Mouse (Mus musculus) megakaryocyte-erythroid progenitor cell, adult 5-6 weeks (primary cell): ENCODE measurements around the gene Gm37240. TPM values are rescaled to one million over a fixed set of nuclear protein-coding genes. Genes with fewer than 3 reads are reported as not detected.

ENCODE experiments used
- ATAC-seq: replicated peaks from 2 replicates; pipeline ENCODE4 v1.8.0; 2016; ENCODE audit warnings: mild to moderate bottlenecking, inconsistent platforms; ENCODE audit not compliant: severe bottlenecking, poor library complexity, low FRiP score, low TSS enrichment
- total RNA-seq, 2 experiments: library from RNA; stranded (forward) in 1 of 2; stranded (reverse) in 1 of 2; fragments of 200-1000, 215-1000 nt in 1 of 2; fragments of >200 nt in 1 of 2; fragmentation: Nextera tagmentation in 1 of 2; gene quantifications; 2 replicates each; pipeline ENCODE4 v1.2.3; 2014 to 2017

Gm37240 gene
- total RNA-seq, 2 experiments from 2014 or later: not detected

- ATAC-seq: no peak
Observed at GRCm38 (mm10) chr3:84927168-84927794, 960.0 kb downstream of the Gm37240 start.

GRCm38 (mm10) chr3:84926140-84926539 lies 961.2 kb downstream of the Gm37240 start:
- no peak for ATAC-seq

- no peak for ATAC-seq
Observed at GRCm38 (mm10) chr3:84925229-84925628, 962.1 kb downstream of the Gm37240 start.

GRCm38 (mm10) chr3:84923670-84924069 lies 963.6 kb downstream of the Gm37240 start:
- ATAC-seq: no peak

GRCm38 (mm10) chr3:84923256-84923655 lies 964.1 kb downstream of the Gm37240 start:
- ATAC-seq: no peak

- ATAC-seq: peak; percentile 73
Observed at GRCm38 (mm10) chr3:84921704-84922420, 965.5 kb downstream of the Gm37240 start.

GRCm38 (mm10) chr3:84917903-84918679 lies 969.2 kb downstream of the Gm37240 start:
- ATAC-seq: no peak

- ATAC-seq: no peak
Observed at GRCm38 (mm10) chr3:84914284-84914683, 973.0 kb downstream of the Gm37240 start.

GRCm38 (mm10) chr3:84906528-84906927 lies 980.8 kb downstream of the Gm37240 start:
- peak; percentile 75 for ATAC-seq

- ATAC-seq: no peak
Observed at GRCm38 (mm10) chr3:84897952-84898351, 989.4 kb downstream of the Gm37240 start.

- ATAC-seq: no peak
Observed at GRCm38 (mm10) chr3:84890983-84891382, 996.3 kb downstream of the Gm37240 start.

- ATAC-seq: peak; percentile 68
Observed at GRCm38 (mm10) chr3:84889648-84890047, 997.7 kb downstream of the Gm37240 start.

- peak; percentile 89 for ATAC-seq
Observed at GRCm38 (mm10) chr3:84883817-84884483, 1003.4 kb downstream of the Gm37240 start.

GRCm38 (mm10) chr3:84876211-84876610 lies 1011.1 kb downstream of the Gm37240 start:
- no peak for ATAC-seq

- ATAC-seq: no peak
Observed at GRCm38 (mm10) chr3:84875306-84875705, 1012.0 kb downstream of the Gm37240 start.

GRCm38 (mm10) chr3:84870126-84870525 lies 1017.2 kb downstream of the Gm37240 start:
- ATAC-seq: no peak

- ATAC-seq: no peak
Observed at GRCm38 (mm10) chr3:84867991-84868390, 1019.3 kb downstream of the Gm37240 start.

- peak; percentile 67; the same call in 1 of the 2 replicates for ATAC-seq
Observed at GRCm38 (mm10) chr3:84867434-84867975, 1019.8 kb downstream of the Gm37240 start.

- no peak; the same call in 1 of the 2 replicates for ATAC-seq
Observed at GRCm38 (mm10) chr3:84866866-84867265, 1020.5 kb downstream of the Gm37240 start.
